Mouse (Mus musculus): ENCODE results near the gene Cd101.

Cd101 gene

DNA sequence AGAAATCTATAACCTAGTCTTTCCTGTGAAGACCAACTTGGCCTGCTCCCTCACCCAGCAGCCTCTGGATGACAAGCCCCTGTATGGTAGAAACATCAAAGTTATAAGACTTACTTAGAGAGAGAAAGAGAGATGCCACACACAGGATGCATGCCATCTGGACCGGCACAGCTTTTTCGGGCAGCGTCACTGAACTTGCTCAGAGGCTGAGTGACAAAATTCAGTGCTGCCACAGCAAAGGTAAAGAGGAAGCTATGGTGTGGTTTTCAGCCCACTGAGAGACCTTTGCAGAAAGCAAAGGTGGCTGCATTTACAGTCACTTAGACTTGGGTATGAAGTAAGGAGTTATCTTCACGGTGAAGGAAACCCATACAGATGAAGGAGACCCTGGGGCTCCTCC is at the start of gene Cd101:
TSS of gene Cd101 (minus strand) at position 218 of the 400 bp plus-strand sequence.
- DNase-seq (ENCODE audit: low read depth, low spot score) = no peak

DNA sequence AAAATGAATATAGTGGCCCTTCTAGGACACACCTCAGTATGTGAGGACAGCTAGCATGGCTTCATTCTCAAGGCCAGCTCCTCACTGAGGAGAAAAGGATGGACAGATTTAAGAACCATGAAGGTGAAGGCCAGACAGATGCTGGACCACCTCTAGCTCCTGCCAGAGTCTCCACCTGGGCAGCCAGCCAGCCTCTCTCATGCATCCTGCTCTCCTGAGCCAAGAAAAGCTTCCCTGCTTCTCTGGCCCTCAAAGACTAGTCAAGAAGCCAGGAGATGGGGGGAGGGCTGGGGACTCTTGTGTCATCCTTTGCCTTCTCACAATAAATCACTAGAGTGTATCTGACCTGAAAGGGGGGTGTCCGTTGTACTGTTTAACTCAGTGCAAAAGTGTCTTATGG is 49.0 kb upstream of the Cd101 start:
- DNase-seq (ENCODE audit: low read depth, low spot score) = no peak

- no peak for DNase-seq (ENCODE audit: low read depth, low spot score)
Observed at GRCm38 (mm10) chr3:101077710-101078100, 48.3 kb upstream of the Cd101 start.

DNA sequence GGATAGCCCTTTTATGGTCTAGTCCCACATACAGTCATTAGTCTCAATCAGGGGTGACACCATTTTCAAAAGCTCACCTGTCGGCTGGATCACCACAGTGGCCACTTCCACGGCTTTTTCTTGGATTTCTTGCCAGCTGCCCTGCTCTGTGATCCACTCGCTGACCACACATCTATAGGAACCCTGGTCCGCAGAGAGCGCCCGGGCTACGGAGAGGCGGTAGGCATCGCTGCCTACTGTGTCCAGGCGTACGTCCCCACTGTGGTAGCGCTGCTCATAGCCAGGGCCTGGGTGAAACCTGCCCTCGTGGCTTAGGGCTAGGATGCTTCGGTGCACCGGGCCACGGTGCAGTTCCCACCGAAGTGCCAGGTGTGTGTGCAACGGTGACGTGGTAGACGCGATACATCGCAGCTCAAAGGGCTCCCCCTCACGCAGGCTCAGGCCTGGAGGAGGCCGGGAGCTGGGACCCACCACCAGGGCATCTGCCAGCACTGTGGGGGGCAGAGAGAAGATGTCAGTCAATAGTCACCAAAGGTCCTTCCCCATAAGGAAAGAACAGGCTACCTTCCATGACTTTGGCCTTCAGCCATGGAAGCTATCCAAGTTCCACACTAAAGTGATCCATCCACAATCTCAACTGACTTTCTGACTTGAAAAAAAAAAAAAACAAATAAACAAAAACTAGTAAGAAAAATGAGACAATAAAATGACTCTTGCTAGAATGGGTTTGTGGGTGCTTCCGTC is 47.8 kb upstream of the Cd101 start:
- DNase-seq (ENCODE audit: low read depth, low spot score) = no peak

DNA sequence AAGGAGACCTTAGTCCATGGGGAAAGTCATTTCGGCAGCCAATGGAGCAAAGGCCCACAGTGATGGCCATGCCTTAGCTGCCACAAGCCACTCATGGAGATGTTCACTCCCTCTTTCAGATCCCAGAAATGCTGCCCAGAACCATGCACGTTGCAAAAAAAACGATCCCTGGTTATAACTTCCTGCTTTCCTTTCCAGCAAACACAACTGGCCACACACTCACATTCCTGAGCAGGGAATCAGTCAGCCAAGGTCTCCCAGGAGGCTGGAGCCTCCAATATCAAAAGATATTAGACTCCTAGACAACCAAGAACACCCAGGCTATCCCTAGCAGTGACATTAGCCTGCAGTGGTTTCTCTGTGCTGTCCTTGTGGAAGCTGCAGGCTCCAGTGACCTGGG is 46.5 kb upstream of the Cd101 start:
- no peak for DNase-seq (ENCODE audit: low read depth, low spot score)

GRCm38 (mm10) chr3:101073384-101073783 is 44.0 kb upstream of the Cd101 start:
- no peak for DNase-seq (ENCODE audit: low read depth, low spot score)

DNA sequence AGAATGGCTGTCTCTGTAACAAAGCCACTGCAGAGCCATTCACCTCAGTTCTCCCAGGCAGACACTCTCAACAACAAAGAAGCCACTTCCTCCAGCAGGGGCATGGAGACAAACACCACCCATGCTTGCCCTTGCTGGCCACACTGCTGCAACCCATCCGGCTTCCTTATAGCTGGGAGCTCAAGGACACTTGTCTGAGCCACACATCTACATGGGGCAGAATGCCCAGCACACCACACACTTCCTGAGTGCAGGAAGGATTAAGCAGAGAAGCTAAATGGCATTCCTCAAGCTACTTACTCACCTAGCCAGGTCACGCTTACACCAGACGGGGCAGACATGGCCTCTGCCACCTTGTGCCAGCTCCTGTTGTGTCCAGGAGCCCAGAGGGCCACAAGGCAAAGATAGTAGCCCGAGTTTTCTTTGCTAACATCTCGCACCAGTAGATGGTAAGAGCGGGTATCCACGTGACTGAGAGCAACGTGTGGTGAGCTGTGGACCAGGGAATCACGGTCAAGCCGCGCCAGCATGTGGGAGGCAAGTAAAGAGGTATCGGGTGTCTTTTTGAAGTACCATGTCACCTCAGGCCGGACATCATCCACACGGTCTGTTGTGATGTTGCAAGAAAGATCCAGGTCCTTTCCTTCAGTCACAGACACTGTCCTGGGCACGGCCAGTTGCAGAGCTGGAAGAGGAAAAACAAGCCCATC is 43.3 kb upstream of the Cd101 start:
- no peak for DNase-seq (ENCODE audit: low read depth, low spot score)

- no peak for DNase-seq (ENCODE audit: low read depth, low spot score)
Observed at GRCm38 (mm10) chr3:101071576-101071975, 42.2 kb upstream of the Cd101 start.

DNA sequence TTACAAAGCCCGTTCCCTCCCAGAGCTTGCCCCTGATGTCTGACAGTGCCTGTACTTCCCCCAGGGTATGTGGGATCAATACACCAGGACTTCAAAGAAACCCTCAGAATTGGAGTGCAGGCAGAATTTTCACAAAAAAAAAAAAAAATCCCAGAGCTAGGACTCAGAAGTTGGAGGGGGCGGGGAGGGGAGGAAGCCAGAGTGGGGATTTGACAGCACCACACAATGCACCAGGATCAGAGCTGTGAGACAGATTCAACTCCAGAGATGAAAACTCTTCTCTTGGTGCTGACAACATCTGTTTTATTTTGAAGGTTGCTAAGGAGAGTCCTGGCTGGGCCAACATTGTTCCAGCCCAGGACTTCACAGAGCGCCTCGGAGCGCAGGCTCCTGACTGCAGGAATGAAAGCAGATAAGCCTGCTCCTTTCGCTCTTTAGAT is 41.5 kb upstream of the Cd101 start:
- no peak for DNase-seq (ENCODE audit: low read depth, low spot score)

DNA sequence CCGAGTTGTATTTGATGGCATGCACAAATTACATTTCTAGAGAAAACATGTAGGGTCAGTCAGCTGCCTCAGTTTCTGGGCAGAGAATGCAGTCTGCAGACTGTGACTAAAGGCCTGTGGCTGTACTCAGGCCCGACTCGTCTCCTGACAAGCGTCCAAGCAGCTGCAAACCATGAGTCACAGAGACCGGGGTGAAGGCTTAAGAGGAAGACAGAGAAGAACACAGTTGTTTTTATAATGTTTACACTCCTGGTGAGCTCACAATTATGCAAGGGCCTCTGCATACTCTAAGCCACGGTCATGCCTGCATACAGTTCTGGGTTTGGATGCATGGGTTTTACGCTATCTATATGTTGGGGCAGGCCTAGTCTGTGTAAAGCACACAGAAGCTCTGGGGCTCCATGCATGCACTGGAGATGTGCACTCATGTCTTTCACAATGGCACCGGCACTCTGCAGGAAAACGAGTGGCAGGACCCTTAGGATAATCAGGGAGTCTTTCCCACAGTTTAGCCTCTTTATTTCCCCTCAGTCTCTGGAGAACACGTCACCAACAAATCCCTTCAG is 41.0 kb upstream of the Cd101 start:
- DNase-seq (ENCODE audit: low read depth, low spot score) = no peak

DNA sequence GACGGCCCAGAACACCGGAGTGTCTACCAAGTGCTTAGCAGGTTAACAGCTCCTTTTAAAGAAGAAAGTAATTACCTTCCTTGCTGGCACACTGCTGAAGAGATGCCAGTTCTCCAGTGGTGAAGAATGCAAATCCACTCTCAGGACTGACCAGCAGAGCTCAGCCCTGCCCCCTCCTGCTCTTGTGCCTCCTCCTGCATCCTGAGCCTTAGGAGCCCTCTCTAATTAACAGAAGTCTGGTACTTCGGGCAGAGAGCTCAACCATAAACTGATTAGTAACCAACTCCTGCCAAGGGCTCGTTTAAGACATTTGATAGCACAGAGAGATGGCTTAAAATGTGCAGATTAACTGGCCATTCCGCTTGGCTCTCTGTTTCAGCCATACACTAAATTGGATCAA is 39.3 kb upstream of the Cd101 start:
- no peak for DNase-seq (ENCODE audit: low read depth, low spot score)

GRCm38 (mm10) chr3:101066175-101066574 is 36.8 kb upstream of the Cd101 start:
- DNase-seq (ENCODE audit: low read depth, low spot score) = no peak

DNA sequence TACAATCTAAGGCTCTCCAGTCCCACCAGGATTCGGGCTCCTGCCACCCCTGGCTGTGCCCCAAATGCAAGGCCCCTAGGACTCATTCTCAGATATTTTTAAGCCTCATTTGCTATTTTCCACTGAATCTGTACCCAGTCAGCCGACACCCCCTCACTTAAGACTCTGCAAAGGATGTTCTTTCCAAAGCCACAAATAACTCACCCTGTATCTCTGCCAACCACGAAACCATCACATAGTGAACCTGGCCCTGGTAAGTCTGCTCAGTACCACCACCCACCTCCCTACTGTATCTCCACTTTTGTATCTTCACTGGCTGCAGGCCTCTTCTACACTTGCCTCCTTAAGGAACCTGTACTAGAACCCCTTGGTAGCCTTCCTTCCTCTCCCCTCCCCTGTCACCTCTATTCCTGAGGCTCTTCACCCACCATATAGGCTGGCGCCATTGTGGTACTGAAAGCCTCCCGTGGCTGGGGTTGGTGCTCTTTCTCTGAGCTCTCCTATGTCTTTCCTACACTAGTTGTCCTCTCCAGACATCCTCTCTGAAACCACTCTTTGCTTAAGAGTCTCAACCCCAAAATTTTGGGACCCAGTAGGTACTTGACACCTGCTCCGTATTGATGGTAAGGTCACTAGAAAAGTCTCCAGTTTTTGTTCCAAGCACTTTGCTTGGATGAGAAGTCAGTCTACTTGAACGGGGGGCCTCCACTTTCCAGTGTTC is 32.7 kb upstream of the Cd101 start:
- DNase-seq (ENCODE audit: low read depth, low spot score) = no peak

- DNase-seq (ENCODE audit: low read depth, low spot score) = no peak
Observed at GRCm38 (mm10) chr3:101059214-101059613, 29.9 kb upstream of the Cd101 start.

DNA sequence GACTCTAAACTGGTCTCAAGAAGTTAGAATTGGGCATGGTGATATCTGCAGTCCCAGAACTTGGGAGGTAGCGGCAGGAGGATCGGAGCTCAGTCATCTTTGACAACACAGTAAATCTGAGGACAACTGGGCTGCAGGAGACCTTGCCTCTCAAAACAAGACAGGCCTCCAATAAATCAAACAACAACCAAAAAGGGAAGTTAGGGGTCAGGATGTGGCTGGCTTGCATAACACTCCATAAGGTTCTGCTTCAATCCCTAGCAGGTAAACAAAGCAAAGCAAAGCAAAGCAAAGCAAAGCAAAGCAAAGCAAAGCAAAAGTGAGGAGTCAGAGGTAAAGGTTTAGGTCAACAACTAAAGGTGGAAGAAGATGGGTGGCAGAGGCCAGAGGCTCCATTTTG is 28.8 kb upstream of the Cd101 start:
- no peak for DNase-seq (ENCODE audit: low read depth, low spot score)

GRCm38 (mm10) chr3:101055216-101055615 is 25.9 kb upstream of the Cd101 start:
- no peak for DNase-seq (ENCODE audit: low read depth, low spot score)

DNA sequence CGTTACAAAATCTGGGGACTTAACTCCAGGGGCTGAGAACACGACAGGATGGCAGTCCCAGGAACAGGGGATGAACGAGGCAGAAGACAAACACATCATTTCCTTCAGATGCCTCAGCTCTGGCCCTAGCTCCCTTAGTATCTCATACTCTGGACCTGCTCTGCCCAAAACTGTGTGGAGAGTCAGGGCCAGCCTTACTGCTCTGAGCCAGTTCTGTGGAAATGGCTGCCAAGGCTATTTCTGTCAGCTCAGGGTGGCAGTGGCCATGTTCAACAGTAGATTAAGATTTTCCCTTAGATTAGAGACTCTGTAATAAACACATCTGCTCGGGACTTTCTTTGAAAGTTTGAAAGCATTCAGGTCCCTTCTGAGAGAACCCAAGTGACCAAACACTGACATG is 22.2 kb upstream of the Cd101 start:
- no peak for DNase-seq (ENCODE audit: low read depth, low spot score)

DNA sequence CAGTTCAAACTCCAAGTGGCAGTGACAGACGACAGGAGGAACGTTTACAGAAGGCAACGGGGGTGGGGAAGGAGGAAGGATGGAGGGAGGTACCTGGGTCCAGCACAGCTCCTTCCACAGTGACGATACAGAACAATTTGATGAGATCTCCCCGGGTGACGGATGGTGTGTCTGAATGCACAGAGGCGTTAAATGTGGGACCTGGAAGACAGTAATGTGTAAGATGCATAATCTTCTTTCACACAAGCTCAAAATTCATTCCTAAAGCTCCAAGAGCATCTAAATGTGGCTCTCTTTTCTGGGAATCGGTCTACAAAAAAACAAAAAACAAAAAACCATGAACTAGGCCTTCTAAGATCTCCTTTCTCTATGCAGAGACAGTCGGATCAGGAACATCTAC is 20.6 kb upstream of the Cd101 start:
- no peak for DNase-seq (ENCODE audit: low read depth, low spot score)

DNA sequence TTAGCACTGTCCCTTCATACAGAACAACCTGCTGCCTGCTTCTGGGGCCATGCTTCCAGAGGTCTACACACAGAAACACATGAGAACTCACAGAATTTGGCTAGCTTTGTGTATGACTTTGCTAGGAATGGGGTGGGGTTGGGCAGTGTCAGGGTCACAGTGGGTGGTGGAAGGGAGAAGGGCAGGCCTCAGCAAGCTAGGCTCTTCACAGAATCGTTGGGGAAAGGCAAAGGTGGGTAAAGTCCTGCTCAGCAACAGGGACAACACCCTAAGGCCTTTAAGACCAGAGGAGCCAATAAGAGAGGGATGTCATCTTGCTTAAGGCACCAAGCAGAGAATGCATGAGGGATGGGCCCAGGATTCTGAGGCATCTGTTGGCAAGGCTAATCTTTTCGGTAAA is 19.4 kb upstream of the Cd101 start:
- no peak for DNase-seq (ENCODE audit: low read depth, low spot score)

DNA sequence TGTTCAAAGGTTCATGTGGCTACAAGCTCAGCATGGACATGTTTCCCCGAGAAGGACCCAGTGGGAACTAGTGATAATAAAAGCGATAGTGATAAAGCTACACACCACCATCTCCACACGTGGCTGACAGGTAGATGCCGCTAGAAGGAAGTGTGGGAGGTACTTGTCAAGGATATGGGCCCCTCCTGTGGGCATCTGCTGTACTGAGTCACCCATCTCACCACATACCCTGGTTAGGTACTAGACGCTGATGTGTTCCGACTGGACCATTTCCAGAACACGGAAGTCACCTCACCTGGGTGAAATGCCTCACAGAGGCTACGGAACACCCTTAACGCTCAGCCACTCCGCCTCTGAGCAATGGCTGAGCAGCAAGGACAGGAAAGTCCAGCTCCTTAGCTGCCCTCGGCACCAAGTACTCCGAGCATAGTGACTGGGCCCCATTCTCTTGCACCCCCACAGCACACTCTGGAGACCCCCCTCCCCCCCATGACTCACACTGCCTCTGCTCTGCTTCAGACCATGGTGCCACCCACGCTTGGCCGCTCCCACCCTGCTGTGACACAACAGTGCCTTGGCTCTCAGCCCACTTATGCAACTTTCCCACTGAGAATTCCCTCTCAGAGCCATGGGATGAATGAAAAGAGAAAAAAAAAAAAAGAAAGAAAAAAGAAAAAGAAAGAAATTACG is 18.4 kb upstream of the Cd101 start:
- no peak for DNase-seq (ENCODE audit: low read depth, low spot score)

- no peak for DNase-seq (ENCODE audit: low read depth, low spot score)
Observed at GRCm38 (mm10) chr3:101045431-101045830, 16.1 kb upstream of the Cd101 start.

DNA sequence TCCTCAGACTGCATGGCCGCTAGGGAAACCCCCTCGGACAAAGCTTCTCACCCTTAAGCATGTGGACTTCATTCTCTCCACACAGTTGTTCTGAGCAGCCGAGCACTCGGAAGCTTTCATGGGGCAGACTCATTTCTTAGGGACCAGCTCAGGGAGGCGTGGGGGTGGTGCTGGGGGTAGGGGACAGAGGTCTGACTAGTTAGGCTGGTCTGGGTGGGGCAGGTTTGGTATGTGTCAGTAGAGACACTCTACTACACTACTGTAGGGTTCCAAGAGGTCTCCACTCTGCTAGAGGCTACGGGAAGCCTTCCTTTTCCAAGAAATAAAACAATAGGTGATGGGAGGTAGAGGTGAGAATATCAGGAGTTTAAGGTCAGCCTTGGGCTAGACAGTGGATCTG is 15.3 kb upstream of the Cd101 start:
- DNase-seq (ENCODE audit: low read depth, low spot score) = no peak

Data from c-Kit-negative CD71-positive TER-119-positive erythroid progenitor cells, embryonic 14.5 days (primary cell).